ENCODE assay signal across 17 mouse cellular contexts in genomic region chr7:116120737-116121136, GRCm38 (mm10). TPM values are rescaled to one million over a fixed set of nuclear protein-coding genes. Genes with fewer than 3 reads are reported as not detected.
"Had no signal": no experiment of that assay in that cellular context is flagged by ENCODE, and none has a peak within 500 bp of the region (broad histone marks: within the 10 kb centered on the region; RNA-seq: fewer than 3 reads in every experiment).

No protein-coding gene starts in this region.

- DNase-seq: kidney, adult 18-20 months; kidney, postnatal 10 days; kidney, postnatal 4 days; left cerebral cortex, postnatal 4 days; lung, postnatal 14 days; thymus, adult 2 months; thymus, postnatal 25 days had no signal

- H3K4me3 ChIP-seq: intestine, embryonic 15.5 days; limb, embryonic 13.5 days; liver, embryonic 15.5 days; lung, embryonic 15.5 days; megakaryocyte, embryonic 14.5 days; neural tube, embryonic 12.5 days had no signal

- H3K4me2 ChIP-seq: intestine, embryonic 15.5 days; limb, embryonic 13.5 days; liver, embryonic 11.5 days; liver, embryonic 15.5 days; lung, embryonic 15.5 days; neural tube, embryonic 12.5 days had no signal

- H3K9me3 ChIP-seq: intestine, embryonic 15.5 days; liver, embryonic 15.5 days; lung, embryonic 15.5 days; neural tube, embryonic 12.5 days had no signal

- ATAC-seq: intestine, embryonic 15.5 days had no signal

- H3K27me3 ChIP-seq: intestine, embryonic 15.5 days; limb, embryonic 13.5 days; liver, embryonic 15.5 days; lung, embryonic 15.5 days; neural tube, embryonic 12.5 days had no signal

- H3K27ac ChIP-seq: intestine, embryonic 15.5 days; limb, embryonic 13.5 days; liver, embryonic 15.5 days; lung, embryonic 15.5 days; macrophage; neural tube, embryonic 12.5 days; stomach, postnatal 0 days had no signal

- H3K9ac ChIP-seq: intestine, embryonic 15.5 days; limb, embryonic 13.5 days; liver, embryonic 15.5 days; lung, embryonic 15.5 days; neural tube, embryonic 12.5 days had no signal

- H3K36me3 ChIP-seq: intestine, embryonic 15.5 days; limb, embryonic 13.5 days; liver, embryonic 15.5 days; lung, embryonic 15.5 days; neural tube, embryonic 12.5 days had no signal

- H3K4me1 ChIP-seq: intestine, embryonic 15.5 days; liver, embryonic 15.5 days; lung, embryonic 15.5 days had no signal

RNA-seq across cellular contexts. Expression of gene Gm4353, which starts 36.3 kb away (rescaled TPM):
- total RNA-seq: neutrophil, adult 5-6 weeks had no signal
